ENCODE assay signal across 9 mouse cellular contexts in the genomic region with DNA sequence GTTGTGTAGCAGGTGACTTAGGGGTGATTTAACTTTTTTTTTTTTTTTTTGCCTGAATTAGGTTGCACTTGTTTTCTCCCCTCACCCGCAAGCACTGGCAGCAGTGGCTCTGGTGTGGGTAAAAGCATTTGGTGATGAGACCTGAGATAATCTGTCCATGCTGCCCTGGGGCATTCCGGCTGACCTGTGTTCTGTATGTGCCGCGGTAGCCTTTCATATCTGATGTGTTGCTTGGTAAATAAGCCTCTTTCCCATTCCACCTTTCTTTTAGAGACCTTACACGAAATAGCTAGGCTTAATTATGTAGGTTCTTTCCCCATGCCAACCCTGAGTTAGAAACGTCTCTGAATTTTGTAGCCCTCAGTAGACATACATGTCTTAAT. TPM values are rescaled to one million over a fixed set of nuclear protein-coding genes. Genes with fewer than 3 reads are reported as not detected.
DNase-seq lines count a peak whose midpoint lies in the region; ATAC-seq and TF ChIP-seq lines count a peak whose summit lies in the region.
"Had no signal": no experiment of that assay in that cellular context is flagged by ENCODE, and none has a peak within 500 bp of the region (broad histone marks: within the 10 kb centered on the region; RNA-seq: fewer than 3 reads in every experiment).

No protein-coding gene starts in this region.

- H3K4me2 ChIP-seq in heart, embryonic 14.5 days (ENCODE audit: low read length), result peak overlapping the region; percentile 87
- peak overlapping the region; percentile 83 for H3K4me2 ChIP-seq in forebrain, embryonic 16.5 days (ENCODE audit: low read length)

- peak overlapping the region; percentile 94 to 99 for H3K4me3 ChIP-seq in heart, embryonic 14.5 days (ENCODE audit: control insufficient read depth in 1 of 2, insufficient read depth in 1 of 2, low read depth in 1 of 2, low read length in 2 of 2)
- H3K4me3 ChIP-seq in ES-E14 (ENCODE audit: insufficient read depth in 1 of 2, low read depth in 1 of 2, low read length in 2 of 2, poor library complexity in 1 of 2, severe bottlenecking in 1 of 2), result peak overlapping the region; percentile 80 to 85
- H3K4me3 ChIP-seq in forebrain, embryonic 16.5 days (replicated peaks; ENCODE audit: low read length), result peak overlapping the region; percentile 100

- H3K9ac ChIP-seq in heart, embryonic 14.5 days (ENCODE audit: low read length), result peak overlapping the region; percentile 99
- peak overlapping the region; percentile 90; the same call in 1 of the 2 replicates for H3K9ac ChIP-seq in ES-E14 (ENCODE audit: insufficient read depth, low read depth, low read length, poor library complexity, severe bottlenecking)
- H3K9ac ChIP-seq in forebrain, embryonic 16.5 days (replicated peaks; ENCODE audit: low read depth, low read length), result peak overlapping the region; percentile 98

- no peak for ATAC-seq in heart, embryonic 14.5 days (ENCODE audit: insufficient number of reproducible peaks, insufficient read depth, low FRiP score, low read depth)
- no peak for ATAC-seq in forebrain, embryonic 16.5 days

- peaks cover 2 to 27% of the 10 kb centered on the region in 2 experiments; a peak in 3 of 4 replicates for H3K4me1 ChIP-seq in heart, embryonic 14.5 days (ENCODE audit: control insufficient read depth in 2 of 2, insufficient read depth in 2 of 2, low read length in 2 of 2)
- H3K4me1 ChIP-seq in ES-E14 (ENCODE audit: control insufficient read depth in 2 of 2, insufficient read depth in 2 of 2, low read length in 2 of 2, poor library complexity in 1 of 2), result peaks cover 8 to 11% of the 10 kb centered on the region in 2 experiments; a peak in 3 of 4 replicates
- H3K4me1 ChIP-seq in forebrain, embryonic 16.5 days (replicated peaks; ENCODE audit: control insufficient read depth, insufficient read depth, low read length), result peaks cover 14% of the 10 kb centered on the region

- in situ Hi-C loops in ES-E14 (cut with MboI; ENCODE audit: low sequenced_read_pairs in 2 of 2, unreplicated experiment in 2 of 2), result loop anchor here in 1 of 2 experiments (25.0 kb wide), 1 partner anchor 112 kb away; no protein-coding TSS in a partner anchor

- no peaks in the 10 kb centered on the region for H3K9me3 ChIP-seq in heart, embryonic 14.5 days (ENCODE audit: control insufficient read depth, low read length)
- H3K9me3 ChIP-seq in ES-E14 (ENCODE audit: control insufficient read depth, insufficient read depth, low read depth, low read length), result no peaks in the 10 kb centered on the region
- H3K9me3 ChIP-seq in forebrain, embryonic 16.5 days (ENCODE audit: control insufficient read depth, low read length), result no peaks in the 10 kb centered on the region

- H3K36me3 ChIP-seq in heart, embryonic 14.5 days (ENCODE audit: control insufficient read depth, insufficient read depth, low read length), result no peaks in the 10 kb centered on the region
- H3K36me3 ChIP-seq in ES-E14 (ENCODE audit: control insufficient read depth, insufficient read depth, low read length, poor library complexity, severe bottlenecking), result peaks cover 2% of the 10 kb centered on the region; the same call in 1 of the 2 replicates
- no peaks in the 10 kb centered on the region for H3K36me3 ChIP-seq in forebrain, embryonic 16.5 days (ENCODE audit: control insufficient read depth, insufficient read depth)

- peak overlapping the region; percentile 98 to 99 for H3K27ac ChIP-seq in heart, embryonic 14.5 days (replicated peaks in 1 of 2; ENCODE audit: control insufficient read depth in 1 of 2, insufficient read depth in 1 of 2, low read depth in 2 of 2, low read length in 2 of 2)
- H3K27ac ChIP-seq in ES-E14 (ENCODE audit: insufficient read depth, low read depth, low read length, poor library complexity, severe bottlenecking), result no peak overlapping the region; the same call in 1 of the 2 replicates
- peak overlapping the region; percentile 12; the same call in 1 of the 2 replicates for H3K27ac ChIP-seq in forebrain, embryonic 16.5 days (ENCODE audit: low read length)

- 16% methylated on average over 6 of the region's 6 CpGs for WGBS in heart, embryonic 14.5 days
- WGBS in forebrain, embryonic 16.5 days, result 14% methylated on average over 6 of the region's 6 CpGs

- no peaks in the 10 kb centered on the region for H3K27me3 ChIP-seq in heart, embryonic 14.5 days (ENCODE audit: control insufficient read depth, insufficient read depth, low read length)
- H3K27me3 ChIP-seq in forebrain, embryonic 16.5 days (replicated peaks; ENCODE audit: control insufficient read depth, insufficient read depth, low read length), result 0 out of 2 replicates have a peak, but pooled peaks cover 2% of the 10 kb centered on the region
- H3K27me3 ChIP-seq: Patski had no signal

- DNase-seq in heart, adult 18-20 months, result no peak
- no peak for DNase-seq in ES-E14 (ENCODE audit: low read depth, low spot score)
- DNase-seq in mesoderm, embryonic 11.5 days (ENCODE audit: low read depth, low spot score), result peak; percentile 7
- DNase-seq in cerebellum, adult 11-12 months, result no peak
- no peak for DNase-seq in adrenal gland, postnatal 10 days
- DNase-seq in spleen, postnatal 14 days (ENCODE audit: low spot score in 2 of 2), result no peak

TF ChIP-seq in ES-E14, 5 proteins besides CTCF, POLR2A, EP300 and RAD21:
- no peak for TF ChIP-seq HCFC1 (IDR thresholded peaks at IDR 0.05; ENCODE audit: borderline replicate concordance, insufficient read depth, low read length)
- no peak for TF ChIP-seq MAFK (IDR thresholded peaks at IDR 0.05; ENCODE audit: insufficient read depth, low read depth, low read length)
- no peak for TF ChIP-seq CHD2 (IDR thresholded peaks at IDR 0.05; ENCODE audit: low read depth, low read length)
- no peak for TF ChIP-seq ZNF384 (IDR thresholded peaks at IDR 0.05; ENCODE audit: low read depth, low read length)
- no peak for TF ChIP-seq ZC3H11A (IDR thresholded peaks at IDR 0.05; ENCODE audit: borderline replicate concordance, low read depth, low read length)

RNA-seq across cellular contexts. Expression of gene Ktn1, which starts 2.1 kb away (rescaled TPM):
- polyA plus RNA-seq in heart, embryonic 14.5 days (2014; fragmentation: Nextera tagmentation; extraction: Ambion mirVana), result 92.8 and 105 TPM in 2 replicates
- total RNA-seq in heart, adult 18-20 months (2021), result 100 to 1,000 TPM; 188 to 203 TPM
- total RNA-seq in ES-E14 (2012; rRNA removed), result 87.6 and 155 TPM in 2 replicates
- 66.0 and 69.8 TPM in 2 replicates for polyA plus RNA-seq in forebrain, embryonic 16.5 days (2015; fragmentation: Nextera tagmentation; extraction: Ambion mirVana)
- total RNA-seq in adrenal gland, postnatal 10 days (2021), result 10 to 100 TPM; 53.1 to 83.3 TPM
